Mouse (Mus musculus) C2C12 (cell line): ENCODE results near the gene Camk2b. TPM values are rescaled to one million over a fixed set of nuclear protein-coding genes. Genes with fewer than 3 reads are reported as not detected.

Experiments used
- H3K27me3 ChIP-seq: one replicate; pipeline ENCODE4 v1.6.1; 2011; ENCODE audit not compliant: control insufficient read depth, insufficient read depth, insufficient read length
- H3K36me3 ChIP-seq: one replicate; pipeline ENCODE4 v1.6.1; 2011; ENCODE audit not compliant: control insufficient read depth, insufficient read depth
- H3K4me3 ChIP-seq: one replicate; pipeline ENCODE4 v1.5.1; 2011; ENCODE audit warnings: mild to moderate bottlenecking, control low read depth; ENCODE audit not compliant: poor library complexity, insufficient read depth, severe bottlenecking
- H3K79me2 ChIP-seq: one replicate; pipeline ENCODE4 v1.6.1; 2011; ENCODE audit not compliant: control insufficient read depth, insufficient read depth
- H3K79me3 ChIP-seq: one replicate; pipeline ENCODE4 v1.6.1; 2011; ENCODE audit warnings: low read depth, control low read depth
- H3ac ChIP-seq: one replicate; pipeline ENCODE3; 2011; ENCODE audit warnings: low read depth; ENCODE audit not compliant: control insufficient read depth, insufficient read length
- CEBPB ChIP-seq: IDR thresholded peaks from one replicate; pipeline ENCODE4 v1.6.1; 2011; ENCODE audit warnings: low read depth, mild to moderate bottlenecking, control low read depth, moderate library complexity
- CTCF ChIP-seq: IDR thresholded peaks from one replicate; pipeline ENCODE4 v1.5.1; 2011; ENCODE audit not compliant: control insufficient read depth, insufficient read depth, insufficient read length
- FOSL1 ChIP-seq: IDR thresholded peaks from one replicate; pipeline ENCODE4 v1.8.0; 2011; ENCODE audit warnings: mild to moderate bottlenecking, low read length; ENCODE audit not compliant: poor library complexity, insufficient read depth, severe bottlenecking
- MAX ChIP-seq: IDR thresholded peaks from one replicate; pipeline ENCODE4 v1.6.1; 2011; ENCODE audit warnings: mild to moderate bottlenecking, control low read depth
- MYOD1 ChIP-seq: IDR thresholded peaks from one replicate; pipeline ENCODE4 v1.6.1; 2011; ENCODE audit warnings: low read depth; ENCODE audit not compliant: control insufficient read depth, insufficient read length
- MYOG ChIP-seq: IDR thresholded peaks from one replicate; pipeline ENCODE4 v1.6.1; 2011; ENCODE audit not compliant: control insufficient read depth, insufficient read length; ENCODE audit errors: extremely low read depth
- USF1 ChIP-seq: IDR thresholded peaks from one replicate; pipeline ENCODE4 v1.6.1; 2011; ENCODE audit warnings: low read depth, mild to moderate bottlenecking, control low read depth, moderate library complexity
- polyA plus RNA-seq: library from polyadenylated mRNA; unstranded; fragments of >200 nt; fragmentation: generic; extraction: Trizol; gene quantifications from one replicate; pipeline ENCODE4 v1.2.1, GENCODE M21; 2012; ENCODE audit warnings: missing spikeins

Gene Camk2b
- polyA plus RNA-seq, 1 experiment, result 0.06 TPM

- Histone ChIP-seq H3ac (no peak overlapping the region), H3K4me3 (no peak overlapping the region), H3K79me3 (no peaks in the 10 kb centered on the region), H3K27me3 (peaks cover 9% of the 10 kb centered on the region), H3K36me3 (no peaks in the 10 kb centered on the region), H3K79me2 (no peaks in the 10 kb centered on the region)
- TF ChIP-seq MYOD1, result no peak
- peak; percentile 37 for TF ChIP-seq CTCF
- no peak for TF ChIP-seq CEBPB
Observed at GRCm38 (mm10) chr11:6033147-6033546, 33.0 kb downstream of the Camk2b start.

- no peak for TF ChIP-seq USF1
- TF ChIP-seq MAX, result no peak
- TF ChIP-seq MYOD1, result no peak
- Histone ChIP-seq H3ac (no peak overlapping the region), H3K27me3 (peaks cover 15% of the 10 kb centered on the region), H3K79me2 (no peaks in the 10 kb centered on the region), H3K36me3 (no peaks in the 10 kb centered on the region), H3K79me3 (no peaks in the 10 kb centered on the region), H3K4me3 (no peak overlapping the region)
Observed at GRCm38 (mm10) chr11:6030650-6031049, 35.5 kb downstream of the Camk2b start.

- Histone ChIP-seq H3K36me3 (no peaks in the 10 kb centered on the region), H3K27me3 (peaks cover 14% of the 10 kb centered on the region), H3ac (no peak overlapping the region), H3K79me3 (no peaks in the 10 kb centered on the region), H3K79me2 (no peaks in the 10 kb centered on the region), H3K4me3 (no peak overlapping the region)
- TF ChIP-seq CTCF, result no peak
Observed at GRCm38 (mm10) chr11:6029790-6030189, 36.4 kb downstream of the Camk2b start.

- Histone ChIP-seq H3K79me2 (no peaks in the 10 kb centered on the region), H3ac (no peak overlapping the region), H3K79me3 (no peaks in the 10 kb centered on the region), H3K4me3 (no peak overlapping the region), H3K27me3 (peaks cover 19% of the 10 kb centered on the region), H3K36me3 (no peaks in the 10 kb centered on the region)
- no peak for TF ChIP-seq USF1
- no peak for TF ChIP-seq MAX
- TF ChIP-seq CEBPB, result no peak
Observed at GRCm38 (mm10) chr11:6028911-6029310, 37.3 kb downstream of the Camk2b start.

GRCm38 (mm10) chr11:6026361-6026760 is 39.8 kb downstream of the Camk2b start:
- Histone ChIP-seq H3K36me3 (no peaks in the 10 kb centered on the region), H3K4me3 (no peak overlapping the region)
- TF ChIP-seq CTCF (peak; percentile 49), MYOG (no peak)

GRCm38 (mm10) chr11:6024923-6025652 is 41.1 kb downstream of the Camk2b start:
- TF ChIP-seq CTCF (no peak), MAX (no peak), MYOD1 (no peak), USF1 (no peak), MYOG (no peak), CEBPB (no peak), FOSL1 (no peak)
- Histone ChIP-seq H3K27me3 (peaks cover 19% of the 10 kb centered on the region), H3K36me3 (no peaks in the 10 kb centered on the region), H3K79me2 (no peaks in the 10 kb centered on the region), H3K4me3 (no peak overlapping the region), H3ac (no peak overlapping the region), H3K79me3 (no peaks in the 10 kb centered on the region)

More at GRCm38 (mm10) chr11:6026361-6026760, 39.8 kb downstream of the Camk2b start:
- H3K79me2 ChIP-seq, result no peaks in the 10 kb centered on the region
- peaks cover 19% of the 10 kb centered on the region for H3K27me3 ChIP-seq
- no peaks in the 10 kb centered on the region for H3K79me3 ChIP-seq
- H3ac ChIP-seq, result no peak overlapping the region
